Mouse (Mus musculus): ENCODE results near the gene Eef2kmt.

GRCm38 (mm10) chr16:5206051-5206450 lies 49.7 kb downstream of the Eef2kmt start:
- no peak for TF ChIP-seq USF1 (IDR thresholded peaks at IDR 0.05; ENCODE audit: low read depth)
- no peak for TF ChIP-seq MAX (IDR thresholded peaks at IDR 0.05)
